Mouse (Mus musculus) left cerebral cortex, adult 2 months (tissue): ENCODE results near the gene Tmem109. TPM values are rescaled to one million over a fixed set of nuclear protein-coding genes. Genes with fewer than 3 reads are reported as not detected.
A peak's percentile ranks its signal among the peaks of the same experiment; 100 is the strongest.

ENCODE experiments used
- DNase-seq, 2 experiments: peaks; one replicate each; pipeline ENCODE4 v3.0.0; 2021 to 2022; ENCODE audit warnings: low spot score in 2 of 2, mixed read lengths in 1 of 2; ENCODE audit errors: extremely low spot score in 1 of 2
- H3K27ac ChIP-seq: fragments of 200-600 bp; 2 replicates; pipeline ENCODE4 v1.8.1; 2022
- H3K4me3 ChIP-seq: fragments of 200-600 bp; 2 replicates; pipeline ENCODE4 v1.8.1; 2022
- CTCF ChIP-seq: fragments of 200-600 bp; IDR thresholded peaks from 2 replicates; pipeline ENCODE4 v1.8.1; 2022; ENCODE audit warnings: antibody characterized with exemption, mild to moderate bottlenecking, moderate library complexity
- intact Hi-C: fragments of 180-260 bp; cut with DNase I; formaldehyde crosslinking; loops from one replicate; pipeline ENCODE4 v1.15.1; 2025
- total RNA-seq, 2 experiments: library from RNA; stranded (reverse); gene quantifications; 2 replicates each; pipeline ENCODE4 v1.2.3; 2021

The Tmem109 gene
- total RNA-seq, 2 experiments from 2014 or later: 49.5 to 50.2 TPM

DNA sequence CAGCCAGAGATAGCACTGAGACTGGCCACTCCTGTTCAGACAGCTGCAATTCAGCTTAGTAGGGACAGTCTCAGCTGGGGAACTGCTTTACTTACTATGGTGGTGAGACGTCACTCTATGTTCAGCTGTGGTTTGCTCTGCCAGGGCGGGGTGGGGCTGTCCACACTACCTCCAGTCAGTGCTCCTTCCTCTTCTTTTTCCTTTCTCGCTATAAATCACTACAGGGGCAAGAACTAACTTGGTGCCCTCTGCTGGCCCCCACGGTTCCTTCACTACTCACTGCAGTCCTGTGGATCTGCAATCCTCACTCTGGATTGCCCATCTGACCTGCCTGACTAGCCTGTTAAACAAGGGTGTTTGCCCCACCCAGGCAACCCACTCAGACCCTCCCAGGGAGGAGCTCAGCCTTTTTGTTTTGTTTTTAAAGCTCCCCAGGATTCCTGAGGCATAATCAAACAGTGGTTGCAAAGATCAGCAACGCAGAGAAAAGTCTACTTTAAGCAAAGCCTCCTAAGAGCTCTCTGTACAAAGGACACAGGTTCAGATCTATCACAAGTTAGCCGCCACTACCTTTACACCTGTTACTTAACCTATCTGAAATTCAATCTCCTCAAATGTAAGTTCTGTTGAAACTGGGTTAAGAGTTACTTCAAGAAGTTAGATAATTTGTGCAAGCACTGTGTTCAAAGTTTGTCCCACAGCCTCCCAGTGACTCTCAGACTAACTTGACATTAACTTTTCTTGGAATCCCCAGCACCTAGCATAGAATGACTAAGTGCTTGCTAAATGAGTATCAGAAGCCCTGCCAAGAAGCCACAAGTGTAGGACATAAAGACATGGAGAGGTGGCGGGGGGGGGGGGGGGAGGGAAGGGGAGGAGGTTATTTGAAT lies 1.5 kb downstream of the Tmem109 start:
- peak; percentile 43 for TF ChIP-seq CTCF
- peak in 1 of 2 experiments; percentile 32 for DNase-seq
- Histone ChIP-seq H3K27ac (0 out of 2 replicates have a peak overlapping the region, but pooled peaks have one; percentile 10), H3K4me3 (peak overlapping the region; percentile 73)
- intact Hi-C loops: loop anchor here (2.0 kb wide), 1 partner anchor 166 kb away; no protein-coding TSS in a partner anchor

DNA sequence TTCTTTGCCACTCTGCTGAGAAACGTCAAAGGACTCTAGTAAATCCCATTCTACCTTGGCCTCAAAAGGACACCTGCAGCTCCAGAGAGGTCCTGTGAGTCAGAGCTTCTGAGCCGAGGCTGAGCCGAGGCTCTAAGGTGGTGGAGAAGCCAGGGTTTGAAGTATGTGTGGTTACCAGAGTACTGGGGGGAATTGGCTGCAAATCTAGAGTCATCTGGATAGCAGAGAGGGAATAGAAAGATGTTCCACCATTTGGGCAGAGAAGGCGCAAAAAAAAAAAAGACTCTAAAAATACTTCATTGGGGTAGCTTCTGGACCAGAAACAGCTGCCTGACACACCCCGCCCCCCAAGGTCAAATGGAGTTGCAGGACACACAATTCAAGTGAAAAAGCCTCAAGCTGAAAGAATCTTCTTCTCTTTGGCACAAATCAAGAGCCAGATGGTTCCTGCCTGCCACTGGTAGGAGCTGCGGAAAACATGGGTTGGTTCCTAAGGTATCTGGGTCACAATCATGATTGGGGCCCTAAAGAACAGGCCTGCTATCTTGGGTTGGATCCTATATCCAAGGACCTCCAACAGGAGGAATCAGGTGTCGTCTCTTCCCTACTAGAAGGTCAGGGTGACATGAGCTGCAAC lies 3.5 kb downstream of the Tmem109 start:
- H3K27ac ChIP-seq: peak overlapping the region; percentile 69; the same call in 1 of the 2 replicates
- H3K4me3 ChIP-seq: no peak overlapping the region
- intact Hi-C loops: no loop called here
- DNase-seq: no peak
- TF ChIP-seq CTCF: no peak

DNA sequence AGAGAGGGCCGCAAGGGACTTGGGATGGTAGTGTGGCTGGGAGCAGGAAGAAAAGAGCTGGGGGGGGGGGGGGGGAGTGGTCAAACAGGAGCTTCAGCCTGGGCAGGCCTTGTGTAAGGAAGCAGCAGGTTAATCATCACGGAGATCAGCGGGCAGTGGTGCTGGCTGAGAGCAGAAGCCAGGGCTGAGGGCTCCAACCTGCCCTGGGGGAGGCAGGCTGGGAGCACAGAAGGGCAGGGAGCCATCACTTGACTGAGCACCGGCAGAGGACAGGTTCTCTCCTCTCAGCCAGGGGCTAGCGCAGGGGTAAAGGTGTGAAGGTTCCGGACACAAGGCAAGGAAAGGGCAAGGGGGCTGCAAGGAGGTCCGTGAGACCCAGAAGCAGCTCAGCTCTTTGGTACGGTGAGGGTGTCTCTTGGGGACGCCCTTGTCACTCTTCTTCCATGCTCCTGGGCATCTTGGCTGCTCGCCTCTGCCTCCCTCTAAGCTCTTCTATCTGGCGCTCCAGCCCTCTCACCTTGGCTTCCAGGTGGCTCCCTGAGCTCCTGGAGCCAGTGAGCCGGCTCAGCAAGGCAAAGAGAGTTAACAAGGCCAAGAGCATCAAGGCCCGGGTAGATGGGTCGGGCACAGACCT lies 10.4 kb downstream of the Tmem109 start:
- no peak for TF ChIP-seq CTCF
- no peak overlapping the region for H3K4me3 ChIP-seq
- no peak for DNase-seq
- intact Hi-C loops: no loop called here
- H3K27ac ChIP-seq: no peak overlapping the region

DNA sequence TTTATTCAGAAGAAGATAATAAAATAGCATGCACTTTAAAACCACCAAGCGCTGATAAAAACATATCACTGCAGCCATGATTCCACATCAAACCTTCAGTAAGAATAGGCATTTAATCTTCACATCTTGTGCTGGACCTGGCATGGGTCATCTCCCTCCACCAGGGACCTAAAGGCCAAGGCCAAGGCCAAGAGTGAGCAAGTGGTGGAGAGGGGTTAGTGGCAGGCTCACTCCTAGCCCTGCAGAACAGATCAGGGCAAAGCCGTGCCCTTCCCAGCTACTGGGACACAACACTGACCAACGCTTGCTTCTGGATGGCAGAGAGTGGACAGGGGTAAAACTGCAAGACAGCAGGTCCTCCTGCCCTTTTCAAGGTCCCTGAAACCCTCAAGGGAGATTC lies 11.1 kb downstream of the Tmem109 start:
- Histone ChIP-seq H3K27ac (no peak overlapping the region), H3K4me3 (no peak overlapping the region)
- intact Hi-C loops: no loop called here
- no peak for TF ChIP-seq CTCF
- no peak for DNase-seq

DNA sequence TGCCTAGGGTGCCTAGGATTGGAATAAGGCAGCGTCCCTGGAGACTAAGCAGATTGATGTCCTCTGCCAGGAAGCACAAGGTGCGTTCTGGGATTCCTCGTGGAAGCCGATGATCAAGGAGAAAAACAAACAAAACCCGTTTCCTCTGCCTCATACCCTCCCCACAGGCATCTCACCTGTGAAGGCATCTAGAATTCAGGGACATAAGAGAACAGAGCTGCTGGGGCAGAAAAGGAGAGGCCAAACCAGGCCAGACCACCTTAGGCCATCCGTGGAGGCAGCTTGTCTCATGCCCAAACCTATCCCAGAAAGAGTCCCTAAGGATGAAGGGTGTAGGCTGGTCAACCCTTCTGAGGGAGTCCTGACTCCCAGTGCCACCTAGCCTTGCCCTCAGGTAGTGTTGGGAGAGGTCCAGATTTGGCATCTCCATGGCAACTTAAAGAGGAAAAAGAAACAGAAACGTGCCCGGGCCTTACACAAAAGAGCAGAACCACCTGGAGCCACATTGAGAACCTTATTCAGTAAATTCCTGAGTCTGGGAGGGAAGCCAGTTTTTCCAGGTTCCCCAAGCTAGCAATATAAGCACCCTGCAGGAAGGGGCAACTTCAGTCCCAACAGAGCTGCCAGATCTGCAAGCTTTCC lies 11.8 kb downstream of the Tmem109 start, which contains the start of gene Tmem132a:
TSS of gene Tmem132a (minus strand) at position 55 of the 642 bp plus-strand sequence.
- no peak for DNase-seq
- no peak for TF ChIP-seq CTCF
- peak within 1 kb of the TSS; percentile 94 for H3K27ac ChIP-seq
- peak within 1 kb of the TSS; percentile 71 for H3K4me3 ChIP-seq
- intact Hi-C loops: loop anchor here (1.0 to 2.0 kb wide), 4 partner anchors 25 to 155 kb away; partner anchors contain the start of gene Prpf19

DNA sequence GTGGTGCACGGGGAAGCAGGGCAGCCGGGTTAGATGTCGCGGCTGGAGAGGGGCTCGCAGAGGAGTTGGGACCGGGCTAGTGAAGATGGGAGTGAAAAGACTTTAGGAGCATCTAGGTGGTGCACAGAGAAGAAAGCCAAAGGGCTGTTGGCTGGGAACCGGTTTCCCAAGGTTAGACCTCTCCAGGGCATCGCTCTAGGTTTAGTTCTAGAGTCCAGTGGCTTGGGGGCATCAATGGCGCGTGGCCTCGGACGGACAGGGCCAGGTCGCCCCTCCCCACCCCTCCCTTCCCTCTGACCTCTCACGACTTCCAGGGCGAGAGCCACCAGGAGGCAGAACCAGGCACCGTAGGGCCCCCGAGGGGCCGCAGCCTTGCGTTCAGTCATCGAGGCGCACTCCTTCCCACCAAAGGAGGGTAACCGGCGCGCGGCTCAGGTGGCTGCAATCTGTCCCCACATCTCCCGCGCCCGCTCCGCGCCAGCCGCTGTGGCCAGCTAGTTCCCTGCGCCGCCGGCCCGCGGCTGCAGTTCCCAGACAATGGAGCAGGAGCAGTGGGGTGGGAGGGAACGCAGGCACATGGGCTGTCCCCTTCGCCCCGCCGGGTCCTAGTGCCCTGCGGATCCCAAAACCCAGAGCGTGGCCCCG lies 12.4 kb downstream of the Tmem109 start:
- Histone ChIP-seq H3K27ac (peak overlapping the region; percentile 94), H3K4me3 (peak overlapping the region; percentile 71)
- no peak for TF ChIP-seq CTCF
- DNase-seq: peak; percentile 88 to 89
- intact Hi-C loops: loop anchor here (1.0 to 2.0 kb wide), 4 partner anchors 26 to 155 kb away; partner anchors contain the start of gene Prpf19

DNA sequence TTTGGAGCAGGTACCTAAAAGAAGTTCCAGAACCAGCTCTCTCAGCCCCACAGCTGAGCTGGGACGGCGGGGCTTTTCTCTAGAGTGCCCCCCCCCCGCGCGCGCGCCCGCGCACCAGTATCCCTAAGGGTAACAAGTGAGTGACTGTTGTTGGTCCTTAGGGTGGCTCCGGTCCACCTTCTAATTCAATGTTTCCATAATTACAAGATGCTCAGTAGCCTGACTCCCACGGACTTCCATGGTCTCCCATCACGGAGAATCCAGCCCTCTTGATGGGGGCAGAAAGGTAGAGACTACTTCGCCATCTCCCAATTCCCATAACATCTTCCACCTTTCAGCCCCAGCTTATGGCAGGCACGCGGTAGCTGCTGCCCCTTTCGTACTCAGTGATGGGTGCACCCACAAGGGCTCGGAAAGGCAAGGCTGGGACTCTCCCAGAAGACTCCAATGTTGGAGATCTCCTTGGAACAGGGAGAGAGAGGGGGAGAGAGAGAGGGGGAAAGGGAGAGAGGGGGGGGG lies 13.1 kb downstream of the Tmem109 start:
- H3K27ac ChIP-seq: peak overlapping the region; percentile 94
- H3K4me3 ChIP-seq: peak overlapping the region; percentile 71
- TF ChIP-seq CTCF: no peak
- DNase-seq: peak in 1 of 2 experiments; percentile 42
- intact Hi-C loops: loop anchor here (1.0 to 2.0 kb wide), 4 partner anchors 27 to 154 kb away; partner anchors contain the start of gene Prpf19

DNA sequence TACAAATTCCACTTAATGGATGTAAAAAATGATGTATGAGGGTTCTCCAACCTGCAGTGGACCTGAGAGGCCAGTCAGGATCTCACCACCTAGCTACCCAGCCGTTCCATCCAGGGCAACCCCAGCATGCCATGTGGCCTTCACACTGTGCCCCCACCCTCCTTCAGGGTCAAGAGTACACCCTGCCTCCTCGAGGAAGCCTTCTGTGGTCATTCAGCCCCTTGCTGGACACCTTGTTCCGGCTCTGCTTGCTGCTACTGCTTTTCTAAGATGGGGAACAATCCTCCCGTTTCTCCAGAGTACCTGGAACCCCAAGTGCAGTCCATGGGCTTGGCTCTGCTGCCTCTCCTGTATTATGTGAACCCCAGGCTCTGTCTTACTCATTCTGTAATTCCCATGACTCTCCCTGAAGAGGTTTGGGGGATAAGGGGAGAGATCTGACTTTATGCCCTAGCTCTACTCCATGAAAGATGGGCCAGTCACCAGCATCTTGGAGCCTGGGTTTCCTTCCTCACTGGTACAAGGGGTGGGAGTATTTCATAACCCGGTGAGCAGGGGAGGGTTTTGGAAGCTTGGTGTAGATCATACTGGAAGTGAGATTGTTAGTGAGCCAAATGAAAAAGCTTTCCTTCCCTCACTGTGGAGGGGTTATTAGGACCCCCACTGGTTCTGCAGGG lies 13.7 kb downstream of the Tmem109 start:
- DNase-seq: no peak
- intact Hi-C loops: loop anchor here (2.0 kb wide), 3 partner anchors 59 to 153 kb away; no protein-coding TSS in a partner anchor
- Histone ChIP-seq H3K4me3 (peak overlapping the region; percentile 71), H3K27ac (peak overlapping the region; percentile 94)
- no peak for TF ChIP-seq CTCF

DNA sequence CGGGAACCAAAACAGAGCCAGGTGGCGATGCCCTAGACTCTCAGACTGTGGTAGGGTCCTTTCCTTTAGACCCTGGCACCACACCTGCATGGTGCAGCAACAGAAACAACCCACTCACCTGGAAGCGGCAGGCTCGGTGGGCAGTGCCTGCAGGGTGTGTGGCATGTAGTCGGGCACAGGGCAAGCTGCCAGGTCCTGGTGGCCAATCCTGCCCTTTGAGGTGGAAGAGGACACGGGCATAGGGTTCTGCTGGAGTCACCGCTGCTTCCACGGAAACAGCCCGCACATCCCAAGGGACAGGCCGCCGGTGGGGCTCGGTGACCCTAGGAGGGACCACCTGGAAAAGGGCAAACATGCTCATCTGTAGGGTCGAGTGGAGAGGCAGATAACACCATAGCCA lies 15.4 kb downstream of the Tmem109 start:
- Histone ChIP-seq H3K27ac (no peak overlapping the region), H3K4me3 (no peak overlapping the region)
- no peak for TF ChIP-seq CTCF
- intact Hi-C loops: no loop called here
- no peak for DNase-seq

DNA sequence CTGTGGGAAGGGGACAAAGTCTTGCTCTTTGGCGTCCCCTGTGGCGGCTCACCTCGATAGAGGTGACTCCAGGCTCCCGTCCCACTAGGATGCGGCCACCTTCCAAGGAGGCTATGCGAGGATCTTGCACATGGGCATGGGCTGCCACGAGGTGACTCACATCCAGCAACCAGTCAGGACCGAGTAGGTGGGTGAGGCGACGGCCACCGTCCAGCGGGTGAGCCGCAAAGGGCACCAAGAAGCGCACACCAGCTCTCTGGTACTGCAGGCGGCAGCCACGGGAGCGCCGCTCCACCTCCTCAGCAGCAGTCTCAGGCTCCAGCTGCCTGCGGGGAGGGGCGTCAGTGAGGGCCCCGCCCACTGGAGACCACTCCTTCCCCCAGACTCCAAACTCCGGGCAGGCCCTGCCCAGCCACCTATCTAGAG lies 21.7 kb downstream of the Tmem109 start:
- Histone ChIP-seq H3K27ac (no peak overlapping the region), H3K4me3 (no peak overlapping the region)
- no peak; the same call in 1 of the 2 replicates for TF ChIP-seq CTCF
- DNase-seq: peak in 1 of 2 experiments; percentile 31
- intact Hi-C loops: no loop called here
